Mouse (Mus musculus): ENCODE results near the gene Zfp748. TPM values are rescaled to one million over a fixed set of nuclear protein-coding genes. Genes with fewer than 3 reads are reported as not detected.

Zfp748 gene
- 1.9 and 2.0 TPM in 2 replicates for polyA plus RNA-seq (2012; rRNA removed)
- 4.9 and 5.1 TPM in 2 replicates for polyA plus RNA-seq (2014; fragmentation: Nextera tagmentation; extraction: Ambion mirVana)

- 70% methylated on average over 4 of the region's 4 CpGs for WGBS (ENCODE audit: insufficient replicate concordance)
- Histone ChIP-seq H3K27ac (peak within 1 kb of the TSS; percentile 72), H3K36me3 (replicated peaks; ENCODE audit: control insufficient read depth, insufficient read depth, low read depth) (no peaks in the 10 kb centered on the region), H3K4me3 (ENCODE audit: insufficient read depth in 1 of 2, low read depth in 2 of 2, low read length in 2 of 2) (peak within 1 kb of the TSS; percentile 80 to 90), H3K4me2 (ENCODE audit: low read depth) (peak within 1 kb of the TSS; percentile 86), H3K27me3 (ENCODE audit: control insufficient read depth, insufficient read depth, low read length) (no peaks in the 10 kb centered on the region), H3K4me1 (replicated peaks; ENCODE audit: control insufficient read depth in 2 of 2, insufficient read depth in 2 of 2, low read length in 1 of 2) (peaks cover 8 to 10% of the 10 kb centered on the region in 2 experiments; a peak in 3 of 4 replicates), H3K9me3 (ENCODE audit: control insufficient read depth, low read length) (no peaks in the 10 kb centered on the region), H3K9ac (replicated peaks) (peak within 1 kb of the TSS; percentile 93)
- TF ChIP-seq CTCF (IDR thresholded peaks at IDR 0.05; ENCODE audit: low read depth) (no peak), EP300 (IDR thresholded peaks at IDR 0.05; ENCODE audit: low read depth) (no peak)
- DNase-seq (ENCODE audit: low read depth in 3 of 3, low spot score in 3 of 3): no peak
- no peak for ATAC-seq (ENCODE audit: insufficient read depth)
Observed at GRCm38 (mm10) chr13:67553730-67554129, at the start of gene Zfp748. Zfp748 (minus strand) TSS chr13:67553830.

DNA sequence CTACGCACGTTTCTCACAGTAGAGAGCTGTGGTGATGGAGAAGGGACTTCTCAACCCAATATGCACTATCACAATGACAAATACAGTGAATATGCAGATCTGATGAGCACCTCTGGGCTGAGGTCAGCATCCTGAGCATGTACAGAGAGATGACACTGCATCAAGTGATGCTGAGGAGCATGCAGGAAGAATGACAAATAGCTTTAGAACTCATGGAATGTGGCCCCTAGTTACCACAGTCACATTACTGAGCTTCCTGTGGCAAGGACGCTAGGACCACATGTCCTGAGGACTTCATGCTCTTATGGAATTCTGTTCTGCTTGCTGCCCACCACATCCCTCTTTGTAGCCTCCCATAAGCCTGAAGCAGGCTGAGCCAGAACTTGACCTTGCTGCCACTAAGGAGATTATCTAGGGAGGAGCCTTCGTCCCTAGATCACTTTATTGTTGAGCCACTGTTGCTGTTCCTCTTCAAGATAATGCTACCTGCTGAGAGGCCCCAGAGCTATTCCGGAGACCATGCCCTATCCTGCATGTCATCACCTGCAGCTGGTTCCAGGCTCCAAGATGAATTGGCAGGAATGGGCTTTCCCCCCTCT, 19.1 kb upstream of the Zfp748 start:
- no peak overlapping the region for H3K4me2 ChIP-seq (ENCODE audit: low read depth)
- 50% methylated on average over 5 of the region's 5 CpGs for WGBS (ENCODE audit: insufficient replicate concordance)

GRCm38 (mm10) chr13:67552505-67553346, 904 bp downstream of the Zfp748 start:
- DNase-seq (ENCODE audit: low read depth in 3 of 3, low spot score in 3 of 3) (peak; percentile 76 to 80 (median 76)), ATAC-seq (ENCODE audit: insufficient read depth) (peak; percentile 97)
- Histone ChIP-seq H3K4me2 (ENCODE audit: low read depth) (peak overlapping the region; percentile 86), H3K4me3 (ENCODE audit: insufficient read depth in 1 of 2, low read depth in 2 of 2, low read length in 2 of 2) (peak overlapping the region; percentile 80 to 90), H3K9me3 (ENCODE audit: control insufficient read depth, low read length) (no peaks in the 10 kb centered on the region), H3K27ac (peak overlapping the region; percentile 72), H3K9ac (replicated peaks) (peak overlapping the region; percentile 93), H3K27me3 (ENCODE audit: control insufficient read depth, insufficient read depth, low read length) (no peaks in the 10 kb centered on the region), H3K36me3 (replicated peaks; ENCODE audit: control insufficient read depth, insufficient read depth, low read depth) (no peaks in the 10 kb centered on the region), H3K4me1 (replicated peaks; ENCODE audit: control insufficient read depth in 2 of 2, insufficient read depth in 2 of 2, low read length in 1 of 2) (peaks cover 8 to 10% of the 10 kb centered on the region in 2 experiments; a peak in 3 of 4 replicates)
- TF ChIP-seq CTCF (IDR thresholded peaks at IDR 0.05; ENCODE audit: low read depth) (no peak), EP300 (IDR thresholded peaks at IDR 0.05; ENCODE audit: low read depth) (no peak)
- WGBS (ENCODE audit: insufficient replicate concordance): under 1% methylated on average over 44 of the region's 44 CpGs

More for the DNA sequence above, 19.1 kb upstream of the Zfp748 start:
- Histone ChIP-seq H3K27ac (no peak overlapping the region), H3K4me1 (replicated peaks; ENCODE audit: control insufficient read depth in 2 of 2, insufficient read depth in 2 of 2, low read length in 1 of 2) (no peaks in the 10 kb centered on the region), H3K9me3 (ENCODE audit: control insufficient read depth, low read length) (no peaks in the 10 kb centered on the region), H3K27me3 (ENCODE audit: control insufficient read depth, insufficient read depth, low read length) (no peaks in the 10 kb centered on the region), H3K9ac (replicated peaks) (no peak overlapping the region), H3K4me3 (ENCODE audit: insufficient read depth in 1 of 2, low read depth in 2 of 2, low read length in 2 of 2) (no peak overlapping the region), H3K36me3 (replicated peaks; ENCODE audit: control insufficient read depth, insufficient read depth, low read depth) (no peaks in the 10 kb centered on the region)
- no peak for ATAC-seq (ENCODE audit: insufficient read depth)
- DNase-seq (ENCODE audit: low read depth in 3 of 3, low spot score in 3 of 3): no peak
- TF ChIP-seq EP300 (IDR thresholded peaks at IDR 0.05; ENCODE audit: low read depth) (no peak), CTCF (IDR thresholded peaks at IDR 0.05; ENCODE audit: low read depth) (no peak)

- Histone ChIP-seq H3K36me3 (replicated peaks; ENCODE audit: control insufficient read depth, insufficient read depth, low read depth) (peaks cover 18% of the 10 kb centered on the region), H3K9me3 (ENCODE audit: control insufficient read depth, low read length) (no peaks in the 10 kb centered on the region; the same call in 1 of the 2 replicates), H3K27me3 (ENCODE audit: control insufficient read depth, insufficient read depth, low read length) (no peaks in the 10 kb centered on the region), H3K9ac (replicated peaks) (no peak overlapping the region), H3K27ac (no peak overlapping the region), H3K4me2 (ENCODE audit: low read depth) (no peak overlapping the region), H3K4me1 (replicated peaks; ENCODE audit: control insufficient read depth in 2 of 2, insufficient read depth in 2 of 2, low read length in 1 of 2) (no peaks in the 10 kb centered on the region), H3K4me3 (ENCODE audit: insufficient read depth in 1 of 2, low read depth in 2 of 2, low read length in 2 of 2) (no peak overlapping the region)
- WGBS (ENCODE audit: insufficient replicate concordance): 71% methylated on average over 1 of the region's 1 CpGs
- no peak for ATAC-seq (ENCODE audit: insufficient read depth)
- no peak for DNase-seq (ENCODE audit: low read depth in 3 of 3, low spot score in 3 of 3)
- no peak for TF ChIP-seq CTCF (IDR thresholded peaks at IDR 0.05; ENCODE audit: low read depth)
- no peak for TF ChIP-seq EP300 (IDR thresholded peaks at IDR 0.05; ENCODE audit: low read depth)
Observed at GRCm38 (mm10) chr13:67545941-67546340, 7.7 kb downstream of the Zfp748 start.

Data from liver, embryonic 14.5 days (tissue).